Mouse (Mus musculus): ENCODE data around the gene Slc37a3. TPM values are rescaled to one million over a fixed set of nuclear protein-coding genes. Genes with fewer than 3 reads are reported as not detected.

The Slc37a3 gene
- polyA plus RNA-seq, 1 experiment, result 0.59 TPM

- no peaks in the 10 kb centered on the region for H3K36me3 ChIP-seq (replicated peaks; ENCODE audit: low read length)
Observed at GRCm38 (mm10) chr6:39348946-39349345, 28.5 kb downstream of the Slc37a3 start.

GRCm38 (mm10) chr6:39347880-39348814 lies 29.3 kb downstream of the Slc37a3 start:
- Histone ChIP-seq H3K4me3 (replicated peaks) (no peak overlapping the region), H3K36me3 (replicated peaks; ENCODE audit: low read length) (no peaks in the 10 kb centered on the region), H3K9me3 (no peaks in the 10 kb centered on the region), H3K27me3 (replicated peaks) (peaks cover 83% of the 10 kb centered on the region), H3K4me1 (peaks cover 8% of the 10 kb centered on the region; the same call in 1 of the 2 replicates)
- no peak for TF ChIP-seq GATA1 (IDR thresholded peaks at IDR 0.05; ENCODE audit: borderline replicate concordance, low read length)
- no peak for TF ChIP-seq FLI1 (IDR thresholded peaks at IDR 0.05; ENCODE audit: low read length)

More at GRCm38 (mm10) chr6:39348946-39349345, 28.5 kb downstream of the Slc37a3 start:
- Histone ChIP-seq H3K9me3 (no peaks in the 10 kb centered on the region), H3K4me1 (peaks cover 8% of the 10 kb centered on the region; the same call in 1 of the 2 replicates), H3K27me3 (replicated peaks) (peaks cover 84% of the 10 kb centered on the region), H3K4me3 (replicated peaks) (no peak overlapping the region)
- TF ChIP-seq GATA1 (IDR thresholded peaks at IDR 0.05; ENCODE audit: borderline replicate concordance, low read length), result no peak
- TF ChIP-seq FLI1 (IDR thresholded peaks at IDR 0.05; ENCODE audit: low read length), result no peak

- H3K27me3 ChIP-seq (replicated peaks), result peaks cover 86% of the 10 kb centered on the region
- H3K4me1 ChIP-seq, result peaks cover 8% of the 10 kb centered on the region; the same call in 1 of the 2 replicates
- H3K4me3 ChIP-seq (replicated peaks), result no peak overlapping the region
- no peaks in the 10 kb centered on the region for H3K36me3 ChIP-seq (replicated peaks; ENCODE audit: low read length)
- no peaks in the 10 kb centered on the region for H3K9me3 ChIP-seq
- TF ChIP-seq FLI1 (IDR thresholded peaks at IDR 0.05; ENCODE audit: low read length), result no peak
- TF ChIP-seq GATA1 (IDR thresholded peaks at IDR 0.05; ENCODE audit: borderline replicate concordance, low read length), result no peak
Observed at GRCm38 (mm10) chr6:39346991-39347501, 30.4 kb downstream of the Slc37a3 start.

- Histone ChIP-seq H3K27me3 (replicated peaks) (peaks cover 75% of the 10 kb centered on the region), H3K36me3 (replicated peaks; ENCODE audit: low read length) (no peaks in the 10 kb centered on the region), H3K9me3 (no peaks in the 10 kb centered on the region), H3K4me1 (peaks cover 8% of the 10 kb centered on the region; the same call in 1 of the 2 replicates), H3K4me3 (replicated peaks) (no peak overlapping the region)
- TF ChIP-seq FLI1 (IDR thresholded peaks at IDR 0.05; ENCODE audit: low read length), result no peak
- no peak for TF ChIP-seq GATA1 (IDR thresholded peaks at IDR 0.05; ENCODE audit: borderline replicate concordance, low read length)
Observed at GRCm38 (mm10) chr6:39345430-39345829, 32.0 kb downstream of the Slc37a3 start.

- Histone ChIP-seq H3K4me3 (replicated peaks) (peak overlapping the region; percentile 19), H3K9me3 (no peaks in the 10 kb centered on the region), H3K36me3 (replicated peaks; ENCODE audit: low read length) (no peaks in the 10 kb centered on the region), H3K4me1 (peaks cover 8% of the 10 kb centered on the region; the same call in 1 of the 2 replicates), H3K27me3 (replicated peaks) (peaks cover 68% of the 10 kb centered on the region)
- TF ChIP-seq FLI1 (IDR thresholded peaks at IDR 0.05; ENCODE audit: low read length) (no peak), GATA1 (IDR thresholded peaks at IDR 0.05; ENCODE audit: borderline replicate concordance, low read length) (no peak)
Observed at GRCm38 (mm10) chr6:39344020-39344419, 33.5 kb downstream of the Slc37a3 start.

- no peaks in the 10 kb centered on the region for H3K9me3 ChIP-seq
- no peaks in the 10 kb centered on the region for H3K36me3 ChIP-seq (replicated peaks; ENCODE audit: low read length)
- peaks cover 3% of the 10 kb centered on the region; the same call in 1 of the 2 replicates for H3K4me1 ChIP-seq
- H3K4me3 ChIP-seq (replicated peaks), result no peak overlapping the region
- TF ChIP-seq FLI1 (IDR thresholded peaks at IDR 0.05; ENCODE audit: low read length) (no peak), GATA1 (IDR thresholded peaks at IDR 0.05; ENCODE audit: borderline replicate concordance, low read length) (no peak)
- peaks cover 58% of the 10 kb centered on the region for H3K27me3 ChIP-seq (replicated peaks)
Observed at GRCm38 (mm10) chr6:39341798-39342197, 35.7 kb downstream of the Slc37a3 start.

- H3K27me3 ChIP-seq (replicated peaks), result peaks cover 45% of the 10 kb centered on the region
- H3K4me3 ChIP-seq (replicated peaks), result no peak overlapping the region
- H3K4me1 ChIP-seq, result peaks cover 5% of the 10 kb centered on the region; the same call in 1 of the 2 replicates
- TF ChIP-seq FLI1 (IDR thresholded peaks at IDR 0.05; ENCODE audit: low read length) (no peak), GATA1 (IDR thresholded peaks at IDR 0.05; ENCODE audit: borderline replicate concordance, low read length) (no peak)
- H3K36me3 ChIP-seq (replicated peaks; ENCODE audit: low read length), result no peaks in the 10 kb centered on the region
- peaks cover 5% of the 10 kb centered on the region; the same call in 1 of the 2 replicates for H3K9me3 ChIP-seq
Observed at GRCm38 (mm10) chr6:39338359-39338758, 39.1 kb downstream of the Slc37a3 start.

GRCm38 (mm10) chr6:39334873-39335272 lies 42.6 kb downstream of the Slc37a3 start:
- peaks cover 5% of the 10 kb centered on the region; the same call in 1 of the 2 replicates for H3K9me3 ChIP-seq
- peaks cover 49% of the 10 kb centered on the region for H3K27me3 ChIP-seq (replicated peaks)
- H3K4me3 ChIP-seq (replicated peaks), result no peak overlapping the region
- peaks cover 5% of the 10 kb centered on the region; the same call in 1 of the 2 replicates for H3K4me1 ChIP-seq
- H3K36me3 ChIP-seq (replicated peaks; ENCODE audit: low read length), result no peaks in the 10 kb centered on the region
- TF ChIP-seq GATA1 (IDR thresholded peaks at IDR 0.05; ENCODE audit: borderline replicate concordance, low read length), result no peak
- TF ChIP-seq FLI1 (IDR thresholded peaks at IDR 0.05; ENCODE audit: low read length), result no peak

- H3K4me1 ChIP-seq, result peaks cover 5% of the 10 kb centered on the region; the same call in 1 of the 2 replicates
- TF ChIP-seq GATA1 (IDR thresholded peaks at IDR 0.05; ENCODE audit: borderline replicate concordance, low read length), result no peak
- no peak for TF ChIP-seq FLI1 (IDR thresholded peaks at IDR 0.05; ENCODE audit: low read length)
- no peaks in the 10 kb centered on the region for H3K36me3 ChIP-seq (replicated peaks; ENCODE audit: low read length)
- H3K4me3 ChIP-seq (replicated peaks), result no peak overlapping the region
- peaks cover 49% of the 10 kb centered on the region for H3K27me3 ChIP-seq (replicated peaks)
- H3K9me3 ChIP-seq, result peaks cover 5% of the 10 kb centered on the region; the same call in 1 of the 2 replicates
Observed at GRCm38 (mm10) chr6:39334224-39334623, 43.3 kb downstream of the Slc37a3 start.
